Mouse (Mus musculus): ENCODE results near the gene Slc35a3.

GRCm38 (mm10) chr3:116703835-116704234 is 8.8 kb downstream of the Slc35a3 start:
- no peak for TF ChIP-seq POLR2AphosphoS2 (IDR thresholded peaks at IDR 0.05; ENCODE audit: insufficient read length, low read depth)
- no peak for TF ChIP-seq MYOD1 (IDR thresholded peaks at IDR 0.05; ENCODE audit: control insufficient read depth in 1 of 3, insufficient read length in 2 of 3, low read depth in 2 of 3)
- TF ChIP-seq TCF12 (IDR thresholded peaks at IDR 0.05; ENCODE audit: insufficient read depth, poor library complexity, severe bottlenecking): no peak
- TF ChIP-seq POLR2A (IDR thresholded peaks at IDR 0.05; ENCODE audit: insufficient read length, low read depth): no peak
- TF ChIP-seq E2F4 (IDR thresholded peaks at IDR 0.05; ENCODE audit: insufficient read depth): no peak
- no peak for TF ChIP-seq MYOG (IDR thresholded peaks at IDR 0.05; ENCODE audit: control insufficient read depth in 1 of 3, insufficient read depth in 1 of 3, insufficient read length in 2 of 3, low read depth in 2 of 3)
- TF ChIP-seq USF1 (IDR thresholded peaks at IDR 0.05; ENCODE audit: low read depth): no peak
- no peak for TF ChIP-seq CEBPB (IDR thresholded peaks at IDR 0.05; ENCODE audit: insufficient read depth, poor library complexity, severe bottlenecking)

Data from myocyte (in vitro differentiated cells).